Mouse (Mus musculus): Measurements from ENCODE around the gene Cntn4. TPM values are rescaled to one million over a fixed set of nuclear protein-coding genes. Genes with fewer than 3 reads are reported as not detected.

Cntn4 gene
- polyA plus RNA-seq, 1 experiment from 2014 or later: 3.0 TPM

DNA sequence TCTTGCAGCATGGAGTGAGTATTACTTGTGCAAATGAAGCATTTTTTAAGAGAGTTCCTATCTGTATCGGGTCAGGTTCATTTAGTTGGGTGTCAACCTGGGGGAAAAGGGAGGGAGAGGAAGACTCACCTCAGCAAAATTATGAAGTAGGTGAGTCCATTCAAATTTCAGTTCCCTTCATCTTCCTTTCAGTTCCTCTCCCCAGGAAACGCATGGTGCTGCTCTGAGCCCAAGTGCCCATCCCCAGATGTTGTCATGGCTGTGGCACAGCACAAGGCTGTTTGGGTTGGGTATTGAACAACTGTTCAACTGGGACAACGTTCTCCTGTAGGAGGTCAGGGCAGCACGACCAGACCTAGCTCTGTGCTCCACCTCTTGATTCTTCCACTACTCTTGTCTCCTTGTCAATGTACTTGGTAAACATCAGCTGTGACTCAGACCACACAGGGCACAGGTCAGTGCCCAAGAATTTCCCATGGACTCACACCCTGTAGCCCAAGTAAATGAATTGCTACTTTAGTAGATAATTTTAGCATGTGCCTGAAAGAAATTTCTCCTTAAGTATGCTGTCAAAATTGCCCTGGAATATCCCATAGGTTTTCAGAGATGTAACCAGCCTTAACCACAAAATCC lies 1052.3 kb downstream of the Cntn4 start:
- Histone ChIP-seq H3K4me3 (no peak overlapping the region), H3K27me3 (no peaks in the 10 kb centered on the region), H3K27ac (no peak overlapping the region), H3K4me1 (no peaks in the 10 kb centered on the region), H3K9me3 (replicated peaks) (no peaks in the 10 kb centered on the region), H3K9ac (no peak overlapping the region), H3K4me2 (no peak overlapping the region), H3K36me3 (ENCODE audit: poor library complexity, severe bottlenecking) (no peaks in the 10 kb centered on the region)
- ATAC-seq: no peak
- 81% methylated on average over 4 of the region's 4 CpGs for WGBS

- H3K4me2 ChIP-seq: no peak overlapping the region
- H3K9ac ChIP-seq: no peak overlapping the region
- no peaks in the 10 kb centered on the region for H3K4me1 ChIP-seq
- no peak for ATAC-seq
- H3K36me3 ChIP-seq (ENCODE audit: poor library complexity, severe bottlenecking): no peaks in the 10 kb centered on the region
- WGBS: 89% methylated on average over 4 of the region's 4 CpGs
- H3K27ac ChIP-seq: no peak overlapping the region
- H3K27me3 ChIP-seq: no peaks in the 10 kb centered on the region
- no peaks in the 10 kb centered on the region for H3K9me3 ChIP-seq (replicated peaks)
- H3K4me3 ChIP-seq: no peak overlapping the region
These were observed 1055.1 kb downstream of the Cntn4 start for GRCm38 (mm10) chr6:106732563-106732962.

DNA sequence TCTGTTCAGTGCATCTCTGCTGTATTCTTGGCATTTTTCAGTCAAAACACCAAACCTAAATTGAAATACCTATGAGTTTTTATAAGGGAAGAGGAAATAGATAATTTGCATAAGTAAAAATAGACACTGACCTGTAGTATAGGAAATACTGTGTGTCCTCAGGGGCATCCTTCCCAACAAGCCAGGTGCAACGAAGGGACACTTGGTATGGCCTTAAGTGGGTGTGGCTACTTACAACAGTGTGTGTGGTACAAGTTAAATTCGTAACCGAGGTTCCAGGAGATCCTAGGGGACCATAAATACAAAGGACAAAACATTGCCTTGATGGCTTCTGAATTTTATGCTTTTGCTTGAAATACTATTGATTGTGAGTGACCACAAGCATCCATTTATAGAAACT lies 1060.8 kb downstream of the Cntn4 start:
- WGBS: 83% methylated on average over 3 of the region's 3 CpGs
- Histone ChIP-seq H3K4me1 (no peaks in the 10 kb centered on the region), H3K27me3 (no peaks in the 10 kb centered on the region), H3K36me3 (ENCODE audit: poor library complexity, severe bottlenecking) (no peaks in the 10 kb centered on the region), H3K9ac (no peak overlapping the region), H3K4me2 (no peak overlapping the region), H3K27ac (no peak overlapping the region), H3K9me3 (replicated peaks) (no peaks in the 10 kb centered on the region), H3K4me3 (no peak overlapping the region)
- ATAC-seq: no peak

GRCm38 (mm10) chr6:106740244-106740825 lies 1062.9 kb downstream of the Cntn4 start:
- no peak overlapping the region for H3K9ac ChIP-seq
- no peak for ATAC-seq
- no peak overlapping the region for H3K4me3 ChIP-seq
- no peak overlapping the region for H3K4me2 ChIP-seq
- no peaks in the 10 kb centered on the region for H3K27me3 ChIP-seq
- H3K36me3 ChIP-seq (ENCODE audit: poor library complexity, severe bottlenecking): no peaks in the 10 kb centered on the region
- no peaks in the 10 kb centered on the region for H3K9me3 ChIP-seq (replicated peaks)
- no peak overlapping the region for H3K27ac ChIP-seq
- 98% methylated on average over 1 of the region's 1 CpGs for WGBS
- no peaks in the 10 kb centered on the region for H3K4me1 ChIP-seq

DNA sequence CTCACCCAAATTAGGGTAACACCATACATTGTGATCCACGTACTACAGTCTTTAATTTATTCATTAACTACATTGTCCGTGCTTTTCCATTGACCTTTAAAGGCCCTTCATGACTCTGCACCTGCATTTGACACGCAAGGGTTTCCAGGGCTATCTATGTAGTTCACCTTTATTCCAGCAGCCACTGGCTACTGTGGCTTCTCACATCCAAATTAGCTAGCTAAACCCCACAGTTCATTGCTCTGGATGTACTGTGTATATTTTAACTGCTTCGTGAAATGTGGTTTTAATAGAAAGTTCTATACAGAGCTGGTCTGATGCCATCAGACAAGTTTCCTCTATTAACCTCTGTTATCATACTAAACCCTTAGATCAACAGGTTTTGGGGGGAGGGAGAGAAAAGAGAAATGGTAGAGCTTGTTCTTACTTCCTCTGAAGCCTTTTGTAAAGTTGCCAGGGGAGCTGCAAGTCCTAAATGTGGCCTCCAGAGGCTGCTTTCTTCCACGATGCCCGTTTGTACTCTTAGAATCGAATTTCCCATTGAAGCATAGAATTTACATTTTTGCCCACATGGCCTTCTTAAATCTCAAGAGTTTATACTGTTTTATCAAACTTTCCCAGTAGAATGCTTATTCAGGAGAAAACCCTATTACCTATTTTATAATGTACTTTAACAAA lies 1066.2 kb downstream of the Cntn4 start:
- H3K36me3 ChIP-seq (ENCODE audit: poor library complexity, severe bottlenecking): no peaks in the 10 kb centered on the region
- H3K4me3 ChIP-seq: no peak overlapping the region
- ATAC-seq: no peak
- H3K4me1 ChIP-seq: no peaks in the 10 kb centered on the region
- no peaks in the 10 kb centered on the region for H3K9me3 ChIP-seq (replicated peaks)
- H3K27ac ChIP-seq: no peak overlapping the region
- 74% methylated on average over 7 of the region's 7 CpGs for WGBS
- no peak overlapping the region for H3K9ac ChIP-seq
- H3K27me3 ChIP-seq: no peaks in the 10 kb centered on the region
- no peak overlapping the region for H3K4me2 ChIP-seq

- Histone ChIP-seq H3K9me3 (replicated peaks) (no peaks in the 10 kb centered on the region), H3K9ac (no peak overlapping the region), H3K4me3 (no peak overlapping the region), H3K4me2 (no peak overlapping the region), H3K4me1 (no peaks in the 10 kb centered on the region), H3K27me3 (no peaks in the 10 kb centered on the region), H3K27ac (no peak overlapping the region), H3K36me3 (ENCODE audit: poor library complexity, severe bottlenecking) (no peaks in the 10 kb centered on the region)
- 91% methylated on average over 7 of the region's 7 CpGs for WGBS
- ATAC-seq: no peak
These were observed 1068.4 kb downstream of the Cntn4 start for GRCm38 (mm10) chr6:106745673-106746394.

GRCm38 (mm10) chr6:106747251-106747650 lies 1069.8 kb downstream of the Cntn4 start:
- no peak for ATAC-seq
- WGBS: 95% methylated on average over 5 of the region's 5 CpGs
- Histone ChIP-seq H3K4me3 (no peak overlapping the region), H3K9me3 (replicated peaks) (no peaks in the 10 kb centered on the region), H3K4me1 (no peaks in the 10 kb centered on the region), H3K9ac (no peak overlapping the region), H3K27me3 (no peaks in the 10 kb centered on the region), H3K27ac (no peak overlapping the region), H3K36me3 (ENCODE audit: poor library complexity, severe bottlenecking) (no peaks in the 10 kb centered on the region), H3K4me2 (no peak overlapping the region)

- no peak overlapping the region for H3K4me2 ChIP-seq
- H3K27ac ChIP-seq: no peak overlapping the region
- H3K36me3 ChIP-seq (ENCODE audit: poor library complexity, severe bottlenecking): no peaks in the 10 kb centered on the region
- H3K4me1 ChIP-seq: no peaks in the 10 kb centered on the region
- H3K27me3 ChIP-seq: no peaks in the 10 kb centered on the region
- H3K4me3 ChIP-seq: no peak overlapping the region
- no peak for ATAC-seq
- 86% methylated on average over 3 of the region's 3 CpGs for WGBS
- no peak overlapping the region for H3K9ac ChIP-seq
- no peaks in the 10 kb centered on the region for H3K9me3 ChIP-seq (replicated peaks)
These were observed 1070.3 kb downstream of the Cntn4 start for GRCm38 (mm10) chr6:106747804-106748203.
